Mouse (Mus musculus): ENCODE data around the gene Med26.

GRCm38 (mm10) chr8:72577941-72578340, 29.9 kb upstream of the Med26 start:
- TF ChIP-seq TCF12 (IDR thresholded peaks at IDR 0.05; ENCODE audit: insufficient read depth, poor library complexity, severe bottlenecking) (peak; percentile 78), REST (IDR thresholded peaks at IDR 0.05; ENCODE audit: insufficient read depth, insufficient read length) (no peak)
